Mouse (Mus musculus): ENCODE measurements around the gene Ankrd11.

- TF ChIP-seq CTCF (IDR thresholded peaks at IDR 0.05; ENCODE audit: low read depth) (no peak), EP300 (IDR thresholded peaks at IDR 0.05; ENCODE audit: low read depth) (no peak)
Observed at GRCm38 (mm10) chr8:123087289-123087688, 45.2 kb upstream of the Ankrd11 start.
